Mouse (Mus musculus) cortical plate, adult 2 months (tissue): ENCODE results near the gene Alg9. TPM values are rescaled to one million over a fixed set of nuclear protein-coding genes. Genes with fewer than 3 reads are reported as not detected.

Experiments used
- H3K27ac ChIP-seq: fragments of 200-500 bp; 2 replicates; pipeline ENCODE4 v1.5.1; 2012; ENCODE audit warnings: low read length, control low read depth, inconsistent platforms; ENCODE audit not compliant: insufficient read depth
- H3K4me1 ChIP-seq: fragments of 200-500 bp; 2 replicates; pipeline ENCODE4 v1.6.1; 2011; ENCODE audit warnings: low read length; ENCODE audit not compliant: control insufficient read depth, insufficient read depth
- H3K4me3 ChIP-seq: fragments of 200-500 bp; 2 replicates; pipeline ENCODE4 v1.5.1; 2011; ENCODE audit warnings: mild to moderate bottlenecking, low read length, control low read depth; ENCODE audit not compliant: insufficient read depth
- CTCF ChIP-seq: fragments of 200-500 bp; IDR thresholded peaks from 2 replicates; pipeline ENCODE4 v1.5.1; 2011; ENCODE audit warnings: mild to moderate bottlenecking, control low read depth, low read length; ENCODE audit not compliant: insufficient read depth; ENCODE audit errors: extremely low read depth
- POLR2A ChIP-seq: fragments of 200-500 bp; IDR thresholded peaks from 2 replicates; pipeline ENCODE4 v1.6.1; 2011; ENCODE audit warnings: mild to moderate bottlenecking, low read length, control low read depth; ENCODE audit not compliant: insufficient read depth; ENCODE audit errors: extremely low read depth
- polyA plus RNA-seq: library from polyadenylated mRNA; depleted of rRNA; stranded (reverse); fragments of >200 nt; gene quantifications from 2 replicates; pipeline ENCODE4 v1.2.3, GENCODE M21; 2012

The Alg9 gene
- polyA plus RNA-seq, 1 experiment = 22.2 TPM

GRCm38 (mm10) chr9:50811187-50811586, 36.4 kb downstream of the Alg9 start:
- no peak overlapping the region for H3K4me3 ChIP-seq
- TF ChIP-seq POLR2A = no peak
- no peak for TF ChIP-seq CTCF
- no peak overlapping the region for H3K27ac ChIP-seq
- no peaks in the 10 kb centered on the region for H3K4me1 ChIP-seq

- Histone ChIP-seq H3K4me3 (no peak overlapping the region), H3K27ac (no peak overlapping the region), H3K4me1 (no peaks in the 10 kb centered on the region)
- TF ChIP-seq CTCF (no peak), POLR2A (no peak)
Observed at GRCm38 (mm10) chr9:50811746-50812145, 36.9 kb downstream of the Alg9 start.

- TF ChIP-seq CTCF (no peak), POLR2A (no peak)
- no peak overlapping the region for H3K27ac ChIP-seq
- H3K4me3 ChIP-seq = no peak overlapping the region
- H3K4me1 ChIP-seq = no peaks in the 10 kb centered on the region
Observed at GRCm38 (mm10) chr9:50813796-50814195, 39.0 kb downstream of the Alg9 start.

- no peak for TF ChIP-seq CTCF
- no peak overlapping the region for H3K4me3 ChIP-seq
- H3K27ac ChIP-seq = no peak overlapping the region
- peaks cover 5% of the 10 kb centered on the region; the same call in 1 of the 2 replicates for H3K4me1 ChIP-seq
Observed at GRCm38 (mm10) chr9:50815666-50816065, 40.8 kb downstream of the Alg9 start.

GRCm38 (mm10) chr9:50816512-50816911, 41.7 kb downstream of the Alg9 start:
- peaks cover 5% of the 10 kb centered on the region; the same call in 1 of the 2 replicates for H3K4me1 ChIP-seq
- TF ChIP-seq CTCF (no peak), POLR2A (no peak)
- no peak overlapping the region for H3K4me3 ChIP-seq
- H3K27ac ChIP-seq = no peak overlapping the region

- H3K27ac ChIP-seq = no peak overlapping the region
- peaks cover 7% of the 10 kb centered on the region for H3K4me1 ChIP-seq
- no peak for TF ChIP-seq CTCF
- TF ChIP-seq POLR2A = no peak
- H3K4me3 ChIP-seq = no peak overlapping the region
Observed at GRCm38 (mm10) chr9:50818050-50818449, 43.2 kb downstream of the Alg9 start.

- Histone ChIP-seq H3K4me1 (peaks cover 7% of the 10 kb centered on the region), H3K4me3 (no peak overlapping the region), H3K27ac (peak overlapping the region; percentile 9; the same call in 1 of the 2 replicates)
- TF ChIP-seq POLR2A (no peak), CTCF (no peak)
Observed at GRCm38 (mm10) chr9:50819716-50820115, 44.9 kb downstream of the Alg9 start.

- Histone ChIP-seq H3K4me1 (peaks cover 7% of the 10 kb centered on the region), H3K27ac (no peak overlapping the region), H3K4me3 (no peak overlapping the region)
- TF ChIP-seq POLR2A (no peak), CTCF (no peak)
Observed at GRCm38 (mm10) chr9:50821651-50822050, 46.8 kb downstream of the Alg9 start.

- TF ChIP-seq POLR2A (no peak), CTCF (no peak)
- H3K4me3 ChIP-seq = no peak overlapping the region
- H3K4me1 ChIP-seq = peaks cover 7% of the 10 kb centered on the region
- no peak overlapping the region for H3K27ac ChIP-seq
Observed at GRCm38 (mm10) chr9:50822216-50822615, 47.4 kb downstream of the Alg9 start.

GRCm38 (mm10) chr9:50823779-50824453, 49.1 kb downstream of the Alg9 start:
- TF ChIP-seq CTCF = no peak
- TF ChIP-seq POLR2A = no peak
- no peak overlapping the region for H3K4me3 ChIP-seq
- peaks cover 7% of the 10 kb centered on the region for H3K4me1 ChIP-seq
- no peak overlapping the region for H3K27ac ChIP-seq

- H3K4me3 ChIP-seq = no peak overlapping the region
- H3K4me1 ChIP-seq = no peaks in the 10 kb centered on the region
- H3K27ac ChIP-seq = no peak overlapping the region
- TF ChIP-seq CTCF = no peak
- TF ChIP-seq POLR2A = no peak
Observed at GRCm38 (mm10) chr9:50831514-50831913, 56.7 kb downstream of the Alg9 start.
